Mouse (Mus musculus) lung, postnatal 0 days (tissue): ENCODE results near the gene Togaram2. TPM values are rescaled to one million over a fixed set of nuclear protein-coding genes. Genes with fewer than 3 reads are reported as not detected.

Experiments used
- ATAC-seq: fragments of 200-750 bp; cut with Nextera tagmentation; 2 replicates; pipeline ENCODE4 v1.8.0; 2017; ENCODE audit warnings: moderate library complexity
- DNase-seq: peaks from one replicate; pipeline ENCODE4 v3.0.0-alpha.2; 2016; ENCODE audit warnings: low spot score
- H3K27ac ChIP-seq: fragments of 300-500 bp; sonication (generic); 2 replicates; pipeline ENCODE4 v1.5.1; 2014; ENCODE audit warnings: antibody characterized with exemption, mild to moderate bottlenecking, low read length, mixed read lengths
- H3K27me3 ChIP-seq: fragments of 300-500 bp; sonication (generic); replicated peaks from 2 replicates; pipeline ENCODE4 v1.6.1; 2014; ENCODE audit warnings: low read length, mixed read lengths; ENCODE audit not compliant: insufficient read depth
- H3K36me3 ChIP-seq: fragments of 300-500 bp; sonication (generic); 2 replicates; pipeline ENCODE4 v1.6.1; 2014; ENCODE audit warnings: low read length, mixed read lengths; ENCODE audit not compliant: insufficient read depth
- H3K4me1 ChIP-seq: fragments of 300-500 bp; sonication (generic); 2 replicates; pipeline ENCODE4 v1.6.1; 2014; ENCODE audit warnings: antibody characterized with exemption, low read depth, low read length, mixed read lengths; ENCODE audit not compliant: insufficient read depth
- H3K4me2 ChIP-seq: fragments of 300-500 bp; sonication (generic); replicated peaks from 2 replicates; pipeline ENCODE4 v1.6.1; 2014; ENCODE audit warnings: low read depth, mild to moderate bottlenecking, low read length, moderate library complexity, mixed read lengths
- H3K4me3 ChIP-seq: fragments of 300-500 bp; sonication (generic); 2 replicates; pipeline ENCODE4 v1.5.1; 2014; ENCODE audit warnings: low read depth, low read length
- H3K9ac ChIP-seq: fragments of 300-500 bp; sonication (generic); replicated peaks from 2 replicates; pipeline ENCODE4 v1.6.1; 2014; ENCODE audit warnings: low read depth, mild to moderate bottlenecking
- H3K9me3 ChIP-seq: fragments of 300-500 bp; sonication (generic); 2 replicates; pipeline ENCODE4 v1.6.1; 2016; ENCODE audit warnings: low read length, mixed read lengths
- CTCF ChIP-seq: IDR thresholded peaks from 2 replicates; pipeline ENCODE4 v1.5.1; 2016; ENCODE audit warnings: antibody characterized with exemption, mild to moderate bottlenecking
- EP300 ChIP-seq: IDR thresholded peaks from 2 replicates; pipeline ENCODE4 v1.6.1; 2016; ENCODE audit warnings: antibody characterized with exemption, mild to moderate bottlenecking, control low read depth
- WGBS: fragments of 180-500 bp; shearing (Covaris S2); extraction: QIAGEN DNeasy Blood & Tissue Kit; methylation state at CpG from one replicate; pipeline ENCODE4 v1.1.7; 2014; 5-methylcytosine and 5-hydroxymethylcytosine counted together
- polyA plus RNA-seq: library from polyadenylated mRNA; unstranded; fragments of >200 nt; fragmentation: Nextera tagmentation; extraction: Ambion mirVana; gene quantifications from 2 replicates; pipeline ENCODE4 v1.2.1, GENCODE M21; 2015

Gene Togaram2
- polyA plus RNA-seq, 1 experiment from 2014 or later: 6.3 TPM

DNA sequence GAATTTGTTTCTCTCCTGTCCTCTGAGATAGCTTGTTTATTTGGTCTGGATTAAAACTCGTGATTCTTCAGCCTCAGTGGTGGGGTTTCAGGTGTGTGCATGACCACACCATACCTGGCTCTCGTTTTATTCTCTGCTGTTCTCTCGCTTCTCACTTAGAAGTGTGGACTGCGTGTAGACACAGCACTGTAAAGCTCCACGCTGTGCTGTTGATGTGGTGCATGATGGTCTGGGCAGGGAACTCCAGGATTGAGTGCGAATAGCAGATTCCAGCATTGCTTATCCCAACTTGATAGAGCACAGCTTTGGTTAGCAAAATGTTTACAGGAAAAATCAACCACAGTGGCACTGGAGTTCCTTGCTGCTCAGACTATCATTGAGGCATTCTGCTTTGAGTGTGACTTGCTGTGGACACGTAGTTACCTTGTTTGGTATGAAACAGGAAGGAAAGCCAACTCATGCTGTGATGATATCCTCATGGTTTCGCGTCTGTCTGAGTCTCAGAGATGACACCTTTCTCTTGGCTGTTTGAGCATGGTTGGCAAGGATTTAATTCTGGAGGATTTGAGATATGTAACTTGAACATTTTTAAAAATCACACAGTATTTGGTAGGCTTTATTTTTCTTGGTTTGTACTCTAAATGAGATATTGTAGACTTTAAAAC, 32.5 kb upstream of the Togaram2 start:
- H3K9ac ChIP-seq: no peak overlapping the region
- H3K27ac ChIP-seq: no peak overlapping the region
- no peaks in the 10 kb centered on the region for H3K4me1 ChIP-seq
- DNase-seq (no peak), ATAC-seq (no peak)
- TF ChIP-seq CTCF (no peak), EP300 (no peak)
- 87% methylated on average over 9 of the region's 9 CpGs for WGBS
- no peak overlapping the region for H3K4me3 ChIP-seq
- no peaks in the 10 kb centered on the region for H3K27me3 ChIP-seq
- no peaks in the 10 kb centered on the region for H3K9me3 ChIP-seq
- H3K36me3 ChIP-seq: peaks cover 31% of the 10 kb centered on the region; the same call in 1 of the 2 replicates
- no peak overlapping the region for H3K4me2 ChIP-seq

DNA sequence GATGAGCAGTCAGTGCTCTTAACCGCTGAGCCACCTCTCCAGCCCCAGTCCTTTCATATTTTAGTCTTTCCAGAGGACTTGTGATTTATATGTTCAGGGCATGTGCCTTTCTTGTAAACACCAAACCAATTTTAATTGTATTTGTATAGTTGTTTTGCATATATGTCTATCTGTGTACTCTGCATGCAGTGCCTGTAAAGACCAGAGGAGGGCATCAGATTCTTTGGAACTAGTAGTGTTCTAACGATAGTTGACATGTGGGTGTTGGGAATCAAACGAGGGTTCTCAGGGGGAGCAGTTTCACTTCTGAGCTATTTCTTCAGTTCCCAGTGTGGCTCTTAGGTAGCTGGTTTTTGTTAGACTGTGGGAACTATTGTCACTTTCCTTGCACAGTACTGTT, 30.9 kb upstream of the Togaram2 start:
- Histone ChIP-seq H3K4me3 (no peak overlapping the region), H3K36me3 (peaks cover 24% of the 10 kb centered on the region; the same call in 1 of the 2 replicates), H3K27me3 (no peaks in the 10 kb centered on the region), H3K4me2 (no peak overlapping the region), H3K27ac (no peak overlapping the region), H3K9ac (no peak overlapping the region), H3K4me1 (no peaks in the 10 kb centered on the region), H3K9me3 (no peaks in the 10 kb centered on the region)
- no peak for TF ChIP-seq EP300
- peak; percentile 21 for TF ChIP-seq CTCF
- no peak for DNase-seq
- WGBS: 87% methylated on average over 3 of the region's 3 CpGs
- no peak for ATAC-seq

DNA sequence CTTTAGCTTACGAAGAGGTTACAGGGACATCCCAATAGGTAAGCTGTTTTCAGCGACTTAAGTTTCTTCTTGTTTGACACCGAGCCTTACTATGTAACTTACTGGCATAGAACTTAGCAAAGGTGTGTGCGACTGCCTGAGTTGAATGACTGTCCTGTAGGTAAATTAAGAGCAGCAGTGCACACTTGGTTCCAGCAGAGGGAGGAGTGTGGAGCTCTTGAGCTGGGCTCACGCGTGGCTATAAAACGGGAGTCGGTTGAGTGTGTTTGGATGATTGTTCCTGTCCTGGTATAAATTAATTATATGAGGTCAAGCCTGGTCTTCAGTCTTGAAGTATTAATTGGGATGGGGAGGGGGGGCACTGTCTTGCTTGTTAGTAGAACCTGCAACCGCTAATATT, 23.1 kb upstream of the Togaram2 start:
- Histone ChIP-seq H3K4me1 (no peaks in the 10 kb centered on the region), H3K27ac (no peak overlapping the region), H3K4me2 (no peak overlapping the region), H3K9ac (no peak overlapping the region), H3K4me3 (no peak overlapping the region), H3K9me3 (no peaks in the 10 kb centered on the region), H3K27me3 (no peaks in the 10 kb centered on the region), H3K36me3 (peaks cover 9% of the 10 kb centered on the region; the same call in 1 of the 2 replicates)
- 91% methylated on average over 9 of the region's 9 CpGs for WGBS
- TF ChIP-seq CTCF (peak; percentile 27), EP300 (no peak)
- ATAC-seq: no peak
- no peak for DNase-seq

DNA sequence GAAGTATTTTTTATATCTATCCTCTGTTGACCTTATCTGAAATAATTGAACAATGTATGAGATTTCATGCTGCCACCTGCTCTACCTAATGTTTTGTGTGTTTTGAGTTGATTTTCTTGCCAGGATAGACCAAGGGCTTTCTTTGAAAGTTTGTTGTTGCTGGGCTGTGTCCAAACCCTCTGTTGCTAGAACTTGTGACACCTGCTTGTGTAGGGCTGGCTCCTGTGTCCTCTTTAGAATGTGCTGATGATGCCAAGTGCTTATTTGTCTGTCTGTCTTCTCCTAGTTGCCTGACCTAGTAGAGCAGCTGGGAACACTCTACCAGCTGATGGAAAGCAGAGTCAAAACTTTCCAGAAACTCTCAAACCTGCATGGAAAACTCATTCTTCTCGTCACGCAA, 20.6 kb upstream of the Togaram2 start:
- DNase-seq: no peak

DNA sequence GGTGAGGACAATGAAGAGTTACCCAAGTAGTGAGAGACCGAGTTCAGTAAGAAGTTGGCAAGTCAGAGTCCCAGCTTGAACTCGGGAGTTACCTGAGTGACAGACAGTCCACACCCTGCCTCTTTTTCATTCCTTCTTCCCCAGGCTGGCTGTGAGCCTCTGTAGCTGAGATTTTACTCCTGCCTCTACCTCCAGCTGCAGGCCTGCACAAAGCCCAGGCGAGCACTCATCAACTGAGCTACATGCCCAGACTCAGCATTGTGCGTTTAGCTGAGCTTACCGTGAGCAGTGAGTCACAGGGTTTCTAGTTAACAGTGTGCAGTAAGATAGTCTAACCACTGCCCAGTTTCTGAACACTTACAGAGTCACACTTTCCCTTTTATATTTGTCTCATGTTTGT, 20.1 kb upstream of the Togaram2 start:
- peaks cover 18% of the 10 kb centered on the region; the same call in 1 of the 2 replicates for H3K36me3 ChIP-seq
- ATAC-seq: no peak

More for the DNA sequence above, 20.6 kb upstream of the Togaram2 start:
- H3K9ac ChIP-seq: no peak overlapping the region
- 88% methylated on average over 2 of the region's 2 CpGs for WGBS
- H3K4me1 ChIP-seq: no peaks in the 10 kb centered on the region
- H3K36me3 ChIP-seq: peaks cover 18% of the 10 kb centered on the region; the same call in 1 of the 2 replicates
- no peak overlapping the region for H3K4me2 ChIP-seq
- no peaks in the 10 kb centered on the region for H3K9me3 ChIP-seq
- TF ChIP-seq CTCF (no peak), EP300 (no peak)
- ATAC-seq: no peak
- H3K27ac ChIP-seq: no peak overlapping the region
- H3K4me3 ChIP-seq: no peak overlapping the region
- no peaks in the 10 kb centered on the region for H3K27me3 ChIP-seq

DNA sequence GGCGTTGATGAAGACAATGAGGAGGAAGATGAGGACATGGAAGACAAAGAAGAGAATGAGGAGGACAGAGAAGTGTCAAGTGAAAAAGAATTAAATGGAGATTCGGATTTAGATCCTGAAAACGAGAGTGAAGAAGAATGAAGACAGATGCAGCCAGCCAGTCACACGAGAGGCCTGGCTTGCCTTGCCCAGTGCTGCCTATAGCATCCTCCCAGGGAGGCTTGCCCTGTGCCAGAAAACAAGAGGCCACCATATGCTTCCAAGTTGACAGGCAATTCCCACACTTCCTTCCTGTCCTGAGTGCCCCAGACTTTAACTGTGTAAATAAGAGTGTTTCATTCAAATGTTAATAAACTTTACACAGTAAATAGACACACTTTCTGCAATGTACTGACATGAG, 15.5 kb upstream of the Togaram2 start:
- ATAC-seq (no peak), DNase-seq (no peak)
- Histone ChIP-seq H3K4me3 (no peak overlapping the region), H3K9me3 (no peaks in the 10 kb centered on the region), H3K36me3 (peaks cover 17% of the 10 kb centered on the region; the same call in 1 of the 2 replicates), H3K27ac (no peak overlapping the region), H3K9ac (no peak overlapping the region), H3K4me1 (0 out of 2 replicates have a peak, but pooled peaks cover 4% of the 10 kb centered on the region), H3K4me2 (no peak overlapping the region), H3K27me3 (no peaks in the 10 kb centered on the region)
- WGBS: 86% methylated on average over 4 of the region's 4 CpGs
- no peak for TF ChIP-seq EP300
- TF ChIP-seq CTCF: no peak

More for the DNA sequence above, 20.1 kb upstream of the Togaram2 start:
- Histone ChIP-seq H3K4me3 (no peak overlapping the region), H3K27ac (no peak overlapping the region), H3K9ac (no peak overlapping the region), H3K27me3 (no peaks in the 10 kb centered on the region), H3K9me3 (no peaks in the 10 kb centered on the region), H3K4me2 (no peak overlapping the region), H3K4me1 (no peaks in the 10 kb centered on the region)
- 83% methylated on average over 5 of the region's 5 CpGs for WGBS
- TF ChIP-seq CTCF: no peak
- TF ChIP-seq EP300: no peak
- no peak for DNase-seq
